Mouse (Mus musculus): ENCODE data around the gene Rhot2. TPM values are rescaled to one million over a fixed set of nuclear protein-coding genes. Genes with fewer than 3 reads are reported as not detected.

Gene Rhot2
- polyA plus RNA-seq, 1 experiment from 2014 or later = 23.6 TPM

DNA sequence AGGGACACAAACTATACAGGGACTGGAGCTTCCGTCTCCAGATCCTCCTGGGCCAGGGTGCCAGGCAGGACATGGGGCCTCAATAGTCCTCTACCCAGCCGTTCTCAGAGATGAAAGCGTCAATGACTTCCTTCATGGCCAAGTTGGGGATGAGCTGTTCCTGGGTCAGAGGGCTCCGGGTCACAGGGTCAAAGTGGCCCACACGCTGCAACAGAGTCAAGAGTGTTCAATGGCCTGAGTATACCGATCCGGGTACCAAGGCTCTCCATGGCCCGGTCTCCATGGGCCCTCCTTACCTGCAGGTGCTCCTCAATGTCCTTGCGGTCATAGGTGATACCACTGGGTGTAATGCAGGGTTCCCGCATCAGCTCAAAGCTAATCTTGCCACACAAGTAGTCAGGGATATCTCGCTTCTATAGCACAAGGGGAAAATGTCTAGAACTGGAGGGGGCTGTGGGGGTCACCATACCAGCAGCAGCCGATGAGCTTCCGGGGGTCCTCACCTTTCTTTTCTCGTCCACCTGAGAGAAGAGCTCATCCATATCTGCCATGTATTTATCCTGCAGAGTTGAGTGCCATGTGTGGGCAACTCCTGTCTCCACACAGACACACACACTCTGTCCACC is 13.7 kb downstream of the Rhot2 start:
- no peak for ATAC-seq (ENCODE audit: insufficient read depth, low FRiP score, low read depth)
- no peaks in the 10 kb centered on the region for H3K27me3 ChIP-seq (replicated peaks)
- H3K36me3 ChIP-seq = peaks cover 19% of the 10 kb centered on the region
- no peak overlapping the region for H3K9ac ChIP-seq
- H3K27ac ChIP-seq = no peak overlapping the region
- peaks cover 64% of the 10 kb centered on the region for H3K4me1 ChIP-seq
- H3K4me3 ChIP-seq (replicated peaks) = peak overlapping the region; percentile 89; the same call in 1 of the 2 replicates
- H3K9me3 ChIP-seq = no peaks in the 10 kb centered on the region
- H3K4me2 ChIP-seq = peak overlapping the region; percentile 95; the same call in 1 of the 2 replicates
- 83% methylated on average over 14 of the region's 14 CpGs for WGBS

DNA sequence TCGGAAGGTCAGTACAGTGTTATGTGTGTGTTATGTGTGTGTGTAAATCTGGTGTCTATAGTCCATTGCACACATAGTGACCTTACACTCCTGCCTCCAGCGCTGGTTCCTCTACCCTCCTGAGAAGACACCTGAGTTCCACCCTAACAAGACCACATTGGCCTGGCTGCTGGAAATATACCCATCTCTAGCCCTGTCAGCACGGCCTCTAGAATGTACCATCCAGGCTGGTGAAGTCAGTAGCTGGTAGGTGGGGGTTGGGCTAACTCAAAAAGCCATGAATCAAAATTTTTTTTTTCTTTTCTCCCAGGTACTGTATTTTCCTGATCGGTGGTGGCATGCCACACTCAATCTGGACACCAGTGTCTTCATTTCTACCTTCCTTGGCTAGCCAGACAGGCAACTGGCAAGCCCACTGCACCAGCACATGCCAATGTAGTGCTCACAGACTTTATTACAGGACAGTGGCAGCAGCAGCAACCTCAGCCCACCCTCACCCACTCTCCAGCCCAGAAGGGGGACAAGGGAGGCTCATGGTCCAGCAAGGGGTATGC is 14.4 kb downstream of the Rhot2 start:
- peaks cover 19% of the 10 kb centered on the region for H3K36me3 ChIP-seq
- H3K4me1 ChIP-seq = peaks cover 61% of the 10 kb centered on the region
- H3K9me3 ChIP-seq = no peaks in the 10 kb centered on the region
- peak overlapping the region; percentile 91; the same call in 1 of the 2 replicates for H3K27ac ChIP-seq
- no peak overlapping the region for H3K9ac ChIP-seq
- H3K4me3 ChIP-seq (replicated peaks) = peak overlapping the region; percentile 89; the same call in 1 of the 2 replicates
- WGBS = 80% methylated on average over 4 of the region's 4 CpGs
- no peaks in the 10 kb centered on the region for H3K27me3 ChIP-seq (replicated peaks)
- ATAC-seq (ENCODE audit: insufficient read depth, low FRiP score, low read depth) = no peak
- H3K4me2 ChIP-seq = peak overlapping the region; percentile 95

DNA sequence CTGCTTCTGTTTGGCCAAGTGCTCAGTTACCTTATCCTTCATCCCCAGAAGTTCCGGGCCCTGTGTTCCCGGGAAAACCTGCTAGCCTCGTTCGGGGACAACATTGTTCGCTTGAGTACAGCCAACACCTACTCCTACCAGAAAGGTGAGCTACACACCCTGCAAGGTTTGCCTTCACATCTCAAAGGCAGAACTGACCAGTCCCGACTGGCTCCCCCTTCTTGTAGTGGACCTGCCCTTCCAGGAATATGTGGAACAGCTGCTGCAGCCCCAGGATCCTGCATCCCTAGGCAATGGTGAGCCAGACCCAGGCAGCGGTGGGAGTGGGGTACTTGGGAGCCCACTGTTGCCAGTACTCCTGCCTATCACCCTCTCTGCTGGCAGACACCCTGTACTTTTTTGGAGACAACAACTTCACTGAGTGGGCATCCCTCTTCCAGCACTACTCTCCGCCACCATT is 15.1 kb downstream of the Rhot2 start:
- no peak for ATAC-seq (ENCODE audit: insufficient read depth, low FRiP score, low read depth)
- Histone ChIP-seq H3K27ac (peak overlapping the region; percentile 91), H3K27me3 (replicated peaks) (no peaks in the 10 kb centered on the region), H3K36me3 (peaks cover 19% of the 10 kb centered on the region), H3K9ac (peak overlapping the region; percentile 60; the same call in 1 of the 2 replicates), H3K4me1 (peaks cover 61% of the 10 kb centered on the region), H3K9me3 (no peaks in the 10 kb centered on the region), H3K4me2 (peak overlapping the region; percentile 75), H3K4me3 (replicated peaks) (peak overlapping the region; percentile 61)
- 36% methylated on average over 8 of the region's 8 CpGs for WGBS

DNA sequence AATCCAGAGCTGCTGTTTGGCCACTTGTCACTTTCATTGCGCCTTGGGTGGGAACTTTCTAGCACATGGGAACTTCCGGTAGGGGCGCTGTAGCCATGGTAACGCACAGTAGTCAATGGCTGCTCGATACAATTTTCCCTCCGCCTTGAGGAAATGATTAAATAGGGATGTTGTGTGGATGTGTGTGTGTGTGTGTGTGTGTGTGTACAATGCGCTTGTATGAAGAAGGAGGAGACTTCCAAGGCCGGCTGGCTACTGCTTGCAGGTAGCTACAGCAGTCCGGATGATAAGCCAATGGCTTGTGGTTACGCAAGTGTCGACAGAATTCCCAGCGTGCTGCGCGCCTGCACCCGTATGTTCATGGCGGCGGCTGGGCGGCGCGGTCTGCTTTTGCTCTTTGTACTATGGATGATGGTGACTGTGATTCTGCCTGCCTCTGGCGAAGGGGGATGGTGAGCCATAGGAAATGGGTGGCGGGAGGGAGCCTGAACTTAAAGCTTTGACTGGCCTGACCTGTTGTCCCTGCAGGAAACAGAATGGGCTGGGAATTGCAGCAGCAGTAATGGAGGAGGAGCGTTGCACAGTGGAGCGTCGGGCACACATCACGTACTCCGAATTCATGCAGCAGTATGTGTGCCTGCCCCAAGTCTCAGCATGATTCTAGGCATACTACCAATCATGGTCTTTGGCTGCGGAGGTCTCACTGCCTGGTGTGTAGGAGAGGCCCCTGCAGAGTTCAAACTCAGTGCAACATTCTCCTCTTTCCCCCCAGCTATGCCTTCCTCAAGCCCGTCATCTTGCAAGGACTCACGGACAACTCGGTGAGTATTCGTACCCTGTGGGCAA is 15.7 kb downstream of the Rhot2 start, which contains the start of gene Jmjd8:
Gene Jmjd8 (plus strand): TSS at position 156 of the 846 bp plus-strand sequence.
- peak within 1 kb of the TSS; percentile 75 for H3K4me2 ChIP-seq
- peaks cover 19% of the 10 kb centered on the region for H3K36me3 ChIP-seq
- H3K27ac ChIP-seq = peak within 1 kb of the TSS; percentile 91
- H3K4me3 ChIP-seq (replicated peaks) = peak within 1 kb of the TSS; percentile 61
- H3K9me3 ChIP-seq = no peaks in the 10 kb centered on the region
- no peaks in the 10 kb centered on the region for H3K27me3 ChIP-seq (replicated peaks)
- ATAC-seq (ENCODE audit: insufficient read depth, low FRiP score, low read depth) = peak; percentile 28
- under 1% methylated on average over 32 of the region's 32 CpGs for WGBS
- peaks cover 61% of the 10 kb centered on the region for H3K4me1 ChIP-seq
- peak within 1 kb of the TSS; percentile 60; the same call in 1 of the 2 replicates for H3K9ac ChIP-seq

DNA sequence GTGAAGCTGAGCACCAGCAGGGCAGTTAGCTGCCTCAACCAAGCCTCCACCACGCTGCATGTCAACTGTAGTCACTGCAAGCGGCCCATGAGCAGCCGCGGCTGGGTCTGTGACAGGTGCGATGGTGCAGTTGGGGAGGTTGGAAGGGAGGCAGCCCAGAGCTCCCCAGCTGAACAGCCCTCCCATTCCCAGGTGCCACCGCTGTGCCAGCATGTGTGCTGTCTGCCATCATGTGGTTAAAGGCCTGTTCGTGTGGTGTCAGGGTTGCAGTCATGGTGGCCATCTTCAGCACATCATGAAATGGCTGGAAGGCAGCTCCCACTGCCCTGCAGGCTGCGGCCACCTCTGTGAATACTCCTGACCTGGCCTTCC is 16.4 kb downstream of the Rhot2 start:
- Histone ChIP-seq H3K4me3 (replicated peaks) (peak overlapping the region; percentile 61), H3K4me1 (peaks cover 59% of the 10 kb centered on the region), H3K27ac (peak overlapping the region; percentile 91; the same call in 1 of the 2 replicates), H3K4me2 (peak overlapping the region; percentile 75), H3K9me3 (no peaks in the 10 kb centered on the region), H3K27me3 (replicated peaks) (no peaks in the 10 kb centered on the region), H3K36me3 (peaks cover 19% of the 10 kb centered on the region), H3K9ac (0 out of 2 replicates have a peak overlapping the region, but pooled peaks have one; percentile 14)
- no peak for ATAC-seq (ENCODE audit: insufficient read depth, low FRiP score, low read depth)
- WGBS = 84% methylated on average over 8 of the region's 8 CpGs

DNA sequence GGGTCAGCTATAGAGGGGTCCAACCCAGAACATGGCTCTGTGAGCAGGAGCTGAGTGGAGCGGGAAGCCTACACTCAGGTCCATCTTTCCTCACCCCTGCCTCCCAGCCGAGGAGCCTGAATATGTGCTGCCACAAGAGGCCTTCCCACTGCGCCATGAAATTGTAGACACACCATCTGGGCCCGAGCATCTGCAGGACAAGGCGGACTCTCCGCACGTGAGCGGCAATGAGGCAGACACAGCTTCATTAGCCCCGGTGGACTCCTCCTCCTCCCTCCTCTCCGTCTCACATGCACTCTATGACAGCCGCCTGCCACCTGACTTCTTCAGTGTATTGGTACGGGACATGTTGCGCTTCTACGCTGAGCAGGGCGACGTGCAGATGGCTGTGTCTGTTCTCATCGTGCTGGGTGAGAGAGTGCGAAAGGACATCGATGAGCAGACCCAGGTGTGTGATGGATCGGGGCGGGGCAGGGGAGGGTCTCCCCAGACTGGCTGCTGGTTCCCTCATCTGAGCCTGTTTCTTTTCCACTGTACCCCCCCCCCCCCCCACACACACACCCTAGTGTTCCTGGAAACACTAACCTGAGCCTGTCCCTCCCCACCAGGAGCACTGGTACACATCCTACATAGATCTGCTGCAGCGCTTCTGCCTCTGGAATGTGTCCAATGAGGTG is 17.0 kb downstream of the Rhot2 start:
- peaks cover 59% of the 10 kb centered on the region for H3K4me1 ChIP-seq
- no peak overlapping the region for H3K9ac ChIP-seq
- no peak overlapping the region for H3K4me2 ChIP-seq
- no peak for ATAC-seq (ENCODE audit: insufficient read depth, low FRiP score, low read depth)
- no peaks in the 10 kb centered on the region for H3K9me3 ChIP-seq
- H3K27me3 ChIP-seq (replicated peaks) = no peaks in the 10 kb centered on the region
- WGBS = 91% methylated on average over 22 of the region's 22 CpGs
- 0 out of 2 replicates have a peak overlapping the region, but pooled peaks have one; percentile 91 for H3K27ac ChIP-seq
- H3K4me3 ChIP-seq (replicated peaks) = no peak overlapping the region
- peaks cover 19% of the 10 kb centered on the region for H3K36me3 ChIP-seq

DNA sequence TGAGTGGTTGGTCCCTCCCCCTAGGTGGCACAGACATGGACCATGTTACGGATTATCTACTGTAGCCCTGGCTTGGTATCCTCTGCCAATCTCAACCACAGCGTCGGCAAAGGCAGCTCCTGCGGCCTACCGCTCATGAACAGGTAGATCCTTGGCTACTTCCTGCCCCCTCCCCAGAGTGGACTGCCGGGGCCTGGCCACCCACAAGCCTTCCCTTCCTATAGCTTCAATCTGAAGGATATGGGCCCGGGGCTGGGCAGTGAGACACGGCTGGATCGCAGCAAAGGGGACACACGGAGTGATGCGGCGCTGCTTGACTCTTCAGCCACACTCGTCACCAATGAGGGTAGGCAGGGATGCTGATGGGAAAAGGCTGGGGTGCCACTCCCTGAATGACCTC is 17.6 kb downstream of the Rhot2 start:
- no peak for ATAC-seq (ENCODE audit: insufficient read depth, low FRiP score, low read depth)
- peaks cover 57% of the 10 kb centered on the region for H3K4me1 ChIP-seq
- H3K36me3 ChIP-seq = peaks cover 19% of the 10 kb centered on the region
- no peak overlapping the region for H3K27ac ChIP-seq
- H3K4me3 ChIP-seq (replicated peaks) = no peak overlapping the region
- WGBS = 93% methylated on average over 13 of the region's 13 CpGs
- H3K4me2 ChIP-seq = no peak overlapping the region
- H3K9me3 ChIP-seq = no peaks in the 10 kb centered on the region
- no peak overlapping the region for H3K9ac ChIP-seq
- 0 out of 2 replicates have a peak, but pooled peaks cover 4% of the 10 kb centered on the region for H3K27me3 ChIP-seq (replicated peaks)

DNA sequence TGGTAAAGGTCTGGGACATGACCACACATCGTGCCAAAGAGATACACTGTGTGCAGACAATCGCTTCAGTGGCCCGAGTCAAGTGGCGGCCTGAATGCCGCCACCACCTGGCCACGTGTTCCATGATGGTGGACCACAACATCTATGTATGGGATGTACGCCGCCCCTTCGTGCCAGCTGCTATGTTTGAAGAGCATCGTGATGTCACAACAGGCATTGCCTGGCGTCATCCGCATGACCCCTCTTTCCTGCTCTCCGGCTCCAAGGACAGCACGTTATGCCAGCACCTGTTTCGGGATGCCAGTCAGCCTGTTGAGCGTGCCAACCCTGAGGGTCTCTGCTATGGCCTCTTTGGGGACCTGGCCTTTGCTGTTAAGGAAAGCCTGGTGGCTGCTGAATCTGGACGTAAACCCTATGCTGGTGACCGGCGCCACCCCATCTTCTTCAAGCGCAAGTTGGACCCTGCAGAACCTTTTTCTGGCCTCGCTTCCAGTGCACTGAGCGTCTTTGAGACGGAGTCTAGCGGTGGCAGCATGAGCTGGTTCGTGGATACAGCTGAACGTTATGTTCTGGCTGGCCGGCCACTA is 18.6 kb downstream of the Rhot2 start:
- peaks cover 48% of the 10 kb centered on the region for H3K4me1 ChIP-seq
- H3K9me3 ChIP-seq = no peaks in the 10 kb centered on the region
- H3K4me3 ChIP-seq (replicated peaks) = no peak overlapping the region
- H3K36me3 ChIP-seq = peaks cover 14% of the 10 kb centered on the region
- WGBS = 94% methylated on average over 27 of the region's 27 CpGs
- 0 out of 2 replicates have a peak, but pooled peaks cover 4% of the 10 kb centered on the region for H3K27me3 ChIP-seq (replicated peaks)
- H3K27ac ChIP-seq = no peak overlapping the region
- H3K4me2 ChIP-seq = no peak overlapping the region
- no peak for ATAC-seq (ENCODE audit: insufficient read depth, low FRiP score, low read depth)
- no peak overlapping the region for H3K9ac ChIP-seq

DNA sequence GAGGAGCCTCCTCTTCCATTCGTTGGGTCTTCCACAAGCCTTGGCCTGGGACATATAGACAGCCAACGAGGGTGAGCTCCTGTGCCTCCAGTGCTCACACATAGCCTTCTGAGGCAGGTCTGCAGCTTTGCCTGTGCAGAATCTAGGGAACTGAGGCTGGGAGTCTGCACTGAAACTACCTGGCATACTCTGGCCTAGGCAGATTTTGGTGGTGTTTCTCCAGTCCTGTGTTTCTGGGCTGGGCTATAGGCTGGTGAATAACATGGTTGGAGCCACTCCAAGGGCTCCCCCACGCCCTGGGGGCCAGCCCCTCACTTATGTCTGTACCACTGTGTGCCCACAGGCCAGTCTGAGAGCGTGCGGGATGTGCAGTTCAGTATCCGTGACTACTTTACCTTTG is 19.3 kb downstream of the Rhot2 start:
- peaks cover 6% of the 10 kb centered on the region; the same call in 1 of the 2 replicates for H3K36me3 ChIP-seq
- no peak overlapping the region for H3K4me2 ChIP-seq
- H3K27ac ChIP-seq = no peak overlapping the region
- no peak for ATAC-seq (ENCODE audit: insufficient read depth, low FRiP score, low read depth)
- 87% methylated on average over 6 of the region's 6 CpGs for WGBS
- H3K27me3 ChIP-seq (replicated peaks) = peaks cover 8% of the 10 kb centered on the region
- no peak overlapping the region for H3K4me3 ChIP-seq (replicated peaks)
- H3K9me3 ChIP-seq = no peaks in the 10 kb centered on the region
- no peak overlapping the region for H3K9ac ChIP-seq
- peaks cover 41% of the 10 kb centered on the region for H3K4me1 ChIP-seq

DNA sequence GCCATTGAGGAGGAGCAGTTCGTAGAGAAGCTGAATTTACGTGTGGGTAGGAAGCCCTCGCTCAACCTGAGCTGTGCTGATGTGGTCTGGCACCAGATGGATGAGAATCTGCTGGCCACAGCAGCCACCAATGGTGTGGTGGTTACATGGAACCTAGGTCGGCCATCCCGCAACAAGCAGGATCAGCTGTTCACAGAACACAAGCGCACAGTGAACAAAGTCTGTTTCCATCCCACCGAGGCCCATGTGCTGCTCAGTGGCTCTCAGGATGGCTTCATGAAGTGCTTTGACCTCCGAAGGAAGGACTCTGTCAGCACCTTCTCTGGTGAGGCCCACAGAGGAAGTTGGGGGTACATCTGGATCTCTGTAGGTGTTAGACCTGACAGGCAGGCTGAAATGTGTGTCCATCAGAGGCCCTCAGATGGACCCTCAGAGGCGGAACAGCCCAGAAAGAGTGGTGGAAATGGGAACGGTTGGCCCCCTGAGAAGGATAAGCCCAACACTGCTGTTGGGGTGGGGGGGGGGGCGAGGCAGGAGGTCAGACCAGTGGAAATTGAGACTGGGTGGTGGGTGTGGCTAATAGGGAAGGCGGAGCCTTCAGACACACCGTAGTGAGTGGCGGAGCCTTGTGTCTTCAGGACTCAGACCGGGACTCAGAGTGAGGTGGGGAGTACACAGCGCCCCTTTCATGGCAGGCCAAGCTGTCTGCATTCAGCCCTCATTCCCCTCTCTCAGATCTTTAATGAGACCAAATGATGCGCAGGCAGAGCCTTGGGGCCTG is 20.1 kb downstream of the Rhot2 start:
- Histone ChIP-seq H3K4me2 (peak overlapping the region; percentile 71), H3K4me1 (peaks cover 33% of the 10 kb centered on the region), H3K9ac (no peak overlapping the region), H3K36me3 (peaks cover 6% of the 10 kb centered on the region; the same call in 1 of the 2 replicates), H3K9me3 (no peaks in the 10 kb centered on the region), H3K27me3 (replicated peaks) (peaks cover 15% of the 10 kb centered on the region), H3K4me3 (replicated peaks) (peak overlapping the region; percentile 60), H3K27ac (no peak overlapping the region)
- 68% methylated on average over 16 of the region's 17 CpGs for WGBS
- no peak for ATAC-seq (ENCODE audit: insufficient read depth, low FRiP score, low read depth)

Measured in stomach, embryonic 15.5 days (tissue).